Comparison of ENCODE assay signal across 8 mouse cellular contexts in the genomic region with DNA sequence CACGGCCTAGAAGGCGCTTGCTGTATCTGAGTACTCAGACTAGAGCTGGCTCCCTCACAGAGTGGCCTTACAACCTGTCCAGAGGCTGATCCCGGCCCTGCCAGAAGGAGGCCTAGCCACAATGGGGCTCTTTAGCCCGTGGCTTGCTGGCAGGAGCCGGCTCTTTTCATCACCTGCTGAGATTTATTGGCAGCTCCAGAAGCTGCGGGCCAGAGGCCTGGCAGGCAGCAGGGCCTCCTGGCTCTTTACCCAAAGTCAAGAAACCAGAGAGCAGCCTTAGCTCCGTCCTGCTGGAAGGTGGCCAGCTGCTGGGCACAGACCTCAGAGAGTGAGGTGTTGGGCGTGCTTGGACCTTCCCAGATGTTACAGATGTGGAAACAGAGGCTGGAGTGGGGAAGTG. TPM values are rescaled to one million over a fixed set of nuclear protein-coding genes. Genes with fewer than 3 reads are reported as not detected.
DNase-seq lines count a peak whose midpoint lies in the region; ATAC-seq and TF ChIP-seq lines count a peak whose summit lies in the region.

No protein-coding gene starts in this region.

- no peak overlapping the region for H3K4me2 ChIP-seq in forebrain, postnatal 0 days (ENCODE audit: low read depth)
- H3K4me2 ChIP-seq in forebrain, embryonic 13.5 days, result no peak overlapping the region
- H3K4me2 ChIP-seq in heart, embryonic 15.5 days, result no peak overlapping the region
- no peak overlapping the region for H3K4me2 ChIP-seq in neural tube, embryonic 15.5 days
- H3K4me2 ChIP-seq in midbrain, embryonic 15.5 days, result no peak overlapping the region

- TF ChIP-seq CTCF in forebrain, postnatal 0 days (IDR thresholded peaks at IDR 0.05; ENCODE audit: low read depth), result no peak

- no peak overlapping the region for H3K27ac ChIP-seq in forebrain, postnatal 0 days (ENCODE audit: low read depth, low read length)
- no peak overlapping the region for H3K27ac ChIP-seq in forebrain, embryonic 13.5 days
- peak overlapping the region; percentile 52 for H3K27ac ChIP-seq in heart, embryonic 15.5 days
- H3K27ac ChIP-seq in neural tube, embryonic 15.5 days (replicated peaks), result no peak overlapping the region
- no peak overlapping the region for H3K27ac ChIP-seq in midbrain, embryonic 15.5 days

- H3K36me3 ChIP-seq in forebrain, postnatal 0 days (ENCODE audit: insufficient read depth), result no peaks in the 10 kb centered on the region
- H3K36me3 ChIP-seq in forebrain, embryonic 13.5 days (ENCODE audit: poor library complexity, severe bottlenecking), result no peaks in the 10 kb centered on the region
- H3K36me3 ChIP-seq in heart, embryonic 15.5 days, result no peaks in the 10 kb centered on the region
- no peaks in the 10 kb centered on the region for H3K36me3 ChIP-seq in neural tube, embryonic 15.5 days
- H3K36me3 ChIP-seq in midbrain, embryonic 15.5 days (replicated peaks), result no peaks in the 10 kb centered on the region

- H3K9ac ChIP-seq in forebrain, postnatal 0 days, result no peak overlapping the region
- no peak overlapping the region for H3K9ac ChIP-seq in forebrain, embryonic 13.5 days
- no peak overlapping the region for H3K9ac ChIP-seq in heart, embryonic 15.5 days
- no peak overlapping the region for H3K9ac ChIP-seq in neural tube, embryonic 15.5 days (replicated peaks)
- H3K9ac ChIP-seq in midbrain, embryonic 15.5 days, result no peak overlapping the region

- no peaks in the 10 kb centered on the region for H3K27me3 ChIP-seq in forebrain, postnatal 0 days (ENCODE audit: insufficient read depth, low read length)
- H3K27me3 ChIP-seq in forebrain, embryonic 13.5 days, result no peaks in the 10 kb centered on the region
- no peaks in the 10 kb centered on the region for H3K27me3 ChIP-seq in heart, embryonic 15.5 days
- no peaks in the 10 kb centered on the region for H3K27me3 ChIP-seq in neural tube, embryonic 15.5 days (replicated peaks)
- H3K27me3 ChIP-seq in midbrain, embryonic 15.5 days (replicated peaks), result no peaks in the 10 kb centered on the region

- peak; percentile 23; the same call in 1 of the 2 replicates for ATAC-seq in forebrain, postnatal 0 days
- no peak for ATAC-seq in forebrain, embryonic 13.5 days
- no peak for ATAC-seq in heart, embryonic 15.5 days (replicated peaks; ENCODE audit: insufficient number of reproducible peaks, insufficient read depth, low FRiP score, low read depth)
- peak; percentile 47; the same call in 1 of the 2 replicates for ATAC-seq in neural tube, embryonic 15.5 days (ENCODE audit: low FRiP score)
- no peak for ATAC-seq in midbrain, embryonic 15.5 days (replicated peaks)
- ATAC-seq in inflammation-experienced regulatory T-cells, adult 6 months, result no peak

- no peaks in the 10 kb centered on the region for H3K4me1 ChIP-seq in forebrain, postnatal 0 days (ENCODE audit: insufficient read depth)
- H3K4me1 ChIP-seq in forebrain, embryonic 13.5 days, result peaks cover 15% of the 10 kb centered on the region
- peaks cover 51% of the 10 kb centered on the region for H3K4me1 ChIP-seq in heart, embryonic 15.5 days (replicated peaks)
- peaks cover 8% of the 10 kb centered on the region; the same call in 1 of the 2 replicates for H3K4me1 ChIP-seq in neural tube, embryonic 15.5 days
- H3K4me1 ChIP-seq in midbrain, embryonic 15.5 days, result peaks cover 6% of the 10 kb centered on the region

- no peak for DNase-seq in forebrain, postnatal 0 days
- DNase-seq in 3T3-L1 (ENCODE audit: low read depth, low spot score), result peak; percentile 72
- DNase-seq in cerebellum, adult 8-10 months, result peak; percentile 51

- no peak overlapping the region for H3K4me3 ChIP-seq in forebrain, postnatal 0 days (ENCODE audit: low read depth, low read length)
- H3K4me3 ChIP-seq in forebrain, embryonic 13.5 days, result no peak overlapping the region
- H3K4me3 ChIP-seq in heart, embryonic 15.5 days, result no peak overlapping the region
- H3K4me3 ChIP-seq in neural tube, embryonic 15.5 days (replicated peaks), result no peak overlapping the region
- H3K4me3 ChIP-seq in midbrain, embryonic 15.5 days, result no peak overlapping the region

- 24% methylated on average over 8 of the region's 8 CpGs for WGBS in forebrain, postnatal 0 days
- WGBS in forebrain, embryonic 13.5 days, result 35% methylated on average over 8 of the region's 8 CpGs
- 27% methylated on average over 8 of the region's 8 CpGs for WGBS in heart, embryonic 15.5 days
- 27% methylated on average over 8 of the region's 8 CpGs for WGBS in neural tube, embryonic 15.5 days
- 27% methylated on average over 8 of the region's 8 CpGs for WGBS in midbrain, embryonic 15.5 days

- no peaks in the 10 kb centered on the region for H3K9me3 ChIP-seq in forebrain, postnatal 0 days (ENCODE audit: low read length)
- H3K9me3 ChIP-seq in forebrain, embryonic 13.5 days (replicated peaks), result no peaks in the 10 kb centered on the region
- H3K9me3 ChIP-seq in heart, embryonic 15.5 days (replicated peaks), result no peaks in the 10 kb centered on the region
- no peaks in the 10 kb centered on the region for H3K9me3 ChIP-seq in neural tube, embryonic 15.5 days (replicated peaks)
- no peaks in the 10 kb centered on the region for H3K9me3 ChIP-seq in midbrain, embryonic 15.5 days

RNA-seq across cellular contexts. Expression of a gene that starts 6.6 kb away (rescaled TPM):
- 17.5 and 25.5 TPM in 2 replicates for total RNA-seq in forebrain, postnatal 0 days (2014; rRNA removed)
- polyA plus RNA-seq in forebrain, postnatal 0 days (2015; fragmentation: Nextera tagmentation; extraction: Ambion mirVana), result 30.2 and 34.3 TPM in 2 replicates
- 15.5 and 16.7 TPM in 2 replicates for polyA plus RNA-seq in forebrain, embryonic 13.5 days (2015; fragmentation: Nextera tagmentation; extraction: Ambion mirVana)
- 27.4 and 55.0 TPM in 2 replicates for polyA plus RNA-seq in heart, embryonic 15.5 days (2015; fragmentation: Nextera tagmentation; extraction: Ambion mirVana)
- 29.8 and 64.3 TPM in 2 replicates for polyA plus RNA-seq in neural tube, embryonic 15.5 days (2015; fragmentation: Nextera tagmentation; extraction: Ambion mirVana)
- 28.4 and 32.8 TPM in 2 replicates for polyA plus RNA-seq in midbrain, embryonic 15.5 days (2015; fragmentation: Nextera tagmentation; extraction: Ambion mirVana)
- 1,000 to 10,000 TPM; 1,760 to 2,043 (median 1,985) TPM for polyA plus RNA-seq in inflammation-experienced regulatory T-cells, adult 6 months (2017; shearing (Covaris generic))

RNA-seq across cellular contexts. Expression of a gene that starts 37.9 kb away (rescaled TPM):
- 0.24 and 0.38 TPM in 2 replicates for total RNA-seq in forebrain, postnatal 0 days (2014; rRNA removed)
- polyA plus RNA-seq in forebrain, postnatal 0 days (2015; fragmentation: Nextera tagmentation; extraction: Ambion mirVana), result 0.16 and 0.27 TPM in 2 replicates
- polyA plus RNA-seq in forebrain, embryonic 13.5 days (2015; fragmentation: Nextera tagmentation; extraction: Ambion mirVana), result not detected in 2 replicates
- 0.39 and 1.6 TPM in 2 replicates for polyA plus RNA-seq in heart, embryonic 15.5 days (2015; fragmentation: Nextera tagmentation; extraction: Ambion mirVana)
- 3.0 and 10.8 TPM in 2 replicates for polyA plus RNA-seq in neural tube, embryonic 15.5 days (2015; fragmentation: Nextera tagmentation; extraction: Ambion mirVana)
- 0.24 and 0.32 TPM in 2 replicates for polyA plus RNA-seq in midbrain, embryonic 15.5 days (2015; fragmentation: Nextera tagmentation; extraction: Ambion mirVana)
- not detected for polyA plus RNA-seq in inflammation-experienced regulatory T-cells, adult 6 months (2017; shearing (Covaris generic))

Comparison
In these comparisons a context has a peak if more than half of its experiments do, and no peak if none do; other contexts are left out.
1. ATAC-seq: peak in forebrain, postnatal 0 days (single experiment) and neural tube, embryonic 15.5 days (single experiment); none in forebrain, embryonic 13.5 days (single experiment), heart, embryonic 15.5 days (single experiment), midbrain, embryonic 15.5 days (single experiment) and inflammation-experienced regulatory T-cells, adult 6 months (single experiment).
2. RNA of a gene that starts 6.6 kb away (polyA plus RNA-seq): 1,760 to 2,043 TPM in inflammation-experienced regulatory T-cells, adult 6 months; 30.2 to 34.3 TPM in forebrain, postnatal 0 days, 29.8 to 64.3 TPM in neural tube, embryonic 15.5 days, 28.4 to 32.8 TPM in midbrain, embryonic 15.5 days, 27.4 to 55.0 TPM in heart, embryonic 15.5 days and 15.5 to 16.7 TPM in forebrain, embryonic 13.5 days; every median in the first group is over 10 times any median in the second.